Mouse (Mus musculus): ENCODE measurements around the gene Ank3.

Gene Ank3

DNA sequence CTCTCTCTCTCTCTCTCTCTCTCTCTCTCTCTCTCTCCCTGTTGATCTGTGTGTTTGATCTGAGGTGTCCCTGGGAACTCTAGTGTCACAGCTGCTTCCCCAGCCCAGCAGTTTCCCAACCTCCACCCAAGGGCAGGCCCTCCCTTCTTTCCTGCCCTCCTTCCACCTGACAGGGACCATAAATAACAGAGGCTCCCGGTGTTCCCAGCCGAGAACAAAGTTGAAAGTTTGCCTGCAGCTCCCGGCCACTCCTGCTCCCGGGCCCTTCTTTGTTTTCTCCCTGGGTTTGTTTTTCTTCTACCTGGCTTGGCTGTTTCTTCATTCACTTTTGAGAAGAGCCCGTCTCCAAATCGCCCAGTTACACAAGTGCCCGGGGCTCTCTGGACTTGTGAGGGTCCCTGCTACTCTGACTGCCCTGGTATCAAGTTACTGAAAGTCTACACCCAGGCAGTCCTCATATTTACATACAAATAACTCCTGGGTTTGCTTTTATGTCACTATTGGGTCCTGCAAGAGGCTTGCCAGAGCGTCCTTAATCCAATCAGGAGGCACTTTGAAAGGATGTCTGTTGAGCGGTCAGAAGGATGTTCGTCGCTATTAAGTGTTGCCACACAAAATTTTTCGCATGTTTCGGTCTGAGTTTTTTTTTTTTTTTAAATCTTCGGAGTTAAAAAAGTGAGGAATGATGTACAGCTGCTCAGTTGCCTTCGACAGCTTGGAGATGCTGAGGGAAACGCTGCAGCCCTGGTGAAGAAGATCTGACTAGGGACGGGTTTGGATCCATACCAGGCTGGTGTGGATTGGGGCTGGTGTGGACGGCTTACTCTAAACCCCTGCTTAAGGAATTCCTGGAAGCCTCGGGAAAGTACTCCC is 526.9 kb downstream of the Ank3 start:
- peak; percentile 84 for DNase-seq (ENCODE audit: low read depth, low spot score)

DNA sequence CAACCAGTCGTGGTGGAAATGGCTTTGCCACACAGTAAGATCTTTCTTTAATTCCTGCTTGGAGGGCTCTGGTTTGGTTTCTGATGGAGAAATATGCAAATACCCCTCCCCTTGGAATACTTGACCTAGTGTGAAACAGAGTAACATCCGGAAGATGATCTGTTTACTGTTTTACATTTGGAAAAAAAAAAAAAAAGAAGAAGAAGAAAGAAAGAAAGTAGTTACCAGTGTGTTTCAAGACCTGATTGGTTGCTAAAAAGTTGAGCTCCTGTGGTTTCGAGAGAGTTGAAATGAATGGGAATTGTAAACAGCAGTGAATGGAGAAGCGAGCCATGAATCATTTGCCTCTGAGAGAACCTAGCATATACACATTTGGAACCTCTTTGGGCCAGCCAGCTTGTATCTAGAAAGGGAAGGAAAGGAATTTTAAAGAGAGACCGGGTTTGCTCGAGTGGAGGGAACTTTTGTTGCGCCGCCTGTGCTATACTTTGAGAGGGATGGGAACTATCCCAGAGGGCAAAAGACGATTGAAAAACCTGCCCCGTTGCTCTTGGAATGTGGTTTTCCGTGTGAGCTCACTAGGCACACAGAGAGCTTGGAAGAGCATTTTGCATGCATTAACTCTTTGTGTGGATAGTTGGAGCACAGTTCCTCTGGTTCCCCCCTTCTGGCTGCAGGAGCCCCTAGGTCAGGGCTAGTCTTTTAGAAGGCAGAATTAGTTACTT is 527.7 kb downstream of the Ank3 start:
- DNase-seq (ENCODE audit: low read depth, low spot score): no peak

- DNase-seq (ENCODE audit: low read depth, low spot score): no peak
Measured at GRCm38 (mm10) chr10:69927012-69927411, 528.4 kb downstream of the Ank3 start.

GRCm38 (mm10) chr10:69928358-69928757 is 529.8 kb downstream of the Ank3 start:
- DNase-seq (ENCODE audit: low read depth, low spot score): no peak

GRCm38 (mm10) chr10:69930503-69930902 is 531.9 kb downstream of the Ank3 start:
- DNase-seq (ENCODE audit: low read depth, low spot score): peak; percentile 81

GRCm38 (mm10) chr10:69936443-69937067 is 538.0 kb downstream of the Ank3 start:
- no peak for DNase-seq (ENCODE audit: low read depth, low spot score)

- DNase-seq (ENCODE audit: low read depth, low spot score): no peak
Measured at GRCm38 (mm10) chr10:69937291-69937921, 538.8 kb downstream of the Ank3 start.

DNA sequence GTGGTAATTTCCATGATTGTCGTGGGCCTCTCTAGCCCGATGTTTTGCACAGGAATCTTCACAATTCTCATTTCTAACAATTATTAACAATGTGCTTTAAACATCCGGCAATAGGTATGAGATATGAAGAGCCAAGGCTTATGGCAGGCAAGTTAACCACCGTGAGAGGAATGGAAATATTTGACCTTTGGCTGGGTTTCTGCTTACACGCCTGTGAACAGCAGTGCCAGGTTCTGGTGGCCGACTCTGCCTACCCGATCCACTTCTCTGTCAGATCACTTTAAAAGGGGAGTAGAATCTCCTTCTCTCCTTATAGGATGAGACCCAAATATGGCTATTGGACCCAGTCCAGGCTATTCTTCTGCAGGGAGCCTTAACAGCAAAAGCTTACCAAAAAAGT is 540.6 kb downstream of the Ank3 start:
- DNase-seq (ENCODE audit: low read depth, low spot score): no peak

DNA sequence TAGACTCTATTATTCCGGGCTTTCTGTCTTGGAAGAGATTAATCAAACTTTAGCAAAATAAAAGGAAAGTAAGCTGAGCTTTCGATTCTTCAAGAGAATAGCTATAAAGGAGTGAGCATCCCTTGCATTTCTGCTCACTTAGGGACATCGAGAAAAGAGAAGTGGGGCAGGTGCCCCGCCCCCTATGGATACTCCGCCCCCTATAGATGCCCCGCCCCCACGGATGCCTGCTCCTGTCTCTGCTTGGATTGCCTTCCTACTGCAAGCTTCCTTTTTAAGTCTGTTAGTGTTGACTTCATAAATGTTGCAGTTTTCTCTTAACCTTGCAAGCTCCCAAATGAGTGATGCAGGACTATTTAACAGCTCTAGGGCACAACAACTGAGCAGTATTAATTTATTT is 541.4 kb downstream of the Ank3 start:
- no peak for DNase-seq (ENCODE audit: low read depth, low spot score)

DNA sequence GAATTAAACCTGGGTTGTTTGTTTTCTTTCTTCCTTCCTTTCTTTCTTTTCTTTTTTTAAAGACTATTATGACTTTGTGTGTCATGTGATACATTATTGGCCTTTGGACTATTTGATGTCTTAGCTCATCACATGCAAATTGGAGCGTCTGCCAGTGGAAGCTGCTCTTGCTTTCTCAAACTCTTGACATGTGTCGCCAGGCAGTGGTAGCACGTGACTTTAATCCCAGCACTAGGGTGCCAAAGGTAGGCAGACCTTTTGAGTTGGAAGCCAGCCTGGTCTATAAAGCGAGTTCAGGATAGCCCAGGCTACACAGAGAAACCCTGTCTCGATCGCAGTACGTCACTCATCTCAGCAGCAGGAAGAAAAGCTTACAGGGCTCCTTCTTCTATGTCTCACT is 542.4 kb downstream of the Ank3 start:
- no peak for DNase-seq (ENCODE audit: low read depth, low spot score)

- peak; percentile 90 for DNase-seq (ENCODE audit: low read depth, low spot score)
Measured at GRCm38 (mm10) chr10:69944845-69945244, 546.3 kb downstream of the Ank3 start.

- DNase-seq (ENCODE audit: low read depth, low spot score): no peak
Measured at GRCm38 (mm10) chr10:69945870-69946269, 547.3 kb downstream of the Ank3 start.

GRCm38 (mm10) chr10:69946271-69946670 is 547.7 kb downstream of the Ank3 start:
- no peak for DNase-seq (ENCODE audit: low read depth, low spot score)

DNA sequence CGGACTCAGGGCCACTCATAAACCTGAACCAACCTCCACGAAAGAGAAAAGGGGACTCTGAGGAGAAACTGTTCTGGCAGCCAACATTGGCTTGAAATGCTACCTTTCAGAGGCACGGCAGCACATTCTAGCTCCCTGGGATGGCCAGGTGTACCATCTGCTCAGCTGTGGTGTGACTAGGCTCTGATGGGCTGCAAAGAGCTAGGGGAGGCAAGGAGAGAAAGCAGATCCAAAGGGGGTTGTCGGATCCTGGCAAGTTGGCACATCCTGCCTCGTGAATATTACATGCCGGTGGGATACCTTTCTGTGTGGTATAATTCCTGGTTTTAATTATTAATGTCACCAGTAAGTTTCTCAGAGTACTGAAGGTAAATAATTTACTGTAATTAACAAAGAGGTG is 548.5 kb downstream of the Ank3 start:
- DNase-seq (ENCODE audit: low read depth, low spot score): no peak

DNA sequence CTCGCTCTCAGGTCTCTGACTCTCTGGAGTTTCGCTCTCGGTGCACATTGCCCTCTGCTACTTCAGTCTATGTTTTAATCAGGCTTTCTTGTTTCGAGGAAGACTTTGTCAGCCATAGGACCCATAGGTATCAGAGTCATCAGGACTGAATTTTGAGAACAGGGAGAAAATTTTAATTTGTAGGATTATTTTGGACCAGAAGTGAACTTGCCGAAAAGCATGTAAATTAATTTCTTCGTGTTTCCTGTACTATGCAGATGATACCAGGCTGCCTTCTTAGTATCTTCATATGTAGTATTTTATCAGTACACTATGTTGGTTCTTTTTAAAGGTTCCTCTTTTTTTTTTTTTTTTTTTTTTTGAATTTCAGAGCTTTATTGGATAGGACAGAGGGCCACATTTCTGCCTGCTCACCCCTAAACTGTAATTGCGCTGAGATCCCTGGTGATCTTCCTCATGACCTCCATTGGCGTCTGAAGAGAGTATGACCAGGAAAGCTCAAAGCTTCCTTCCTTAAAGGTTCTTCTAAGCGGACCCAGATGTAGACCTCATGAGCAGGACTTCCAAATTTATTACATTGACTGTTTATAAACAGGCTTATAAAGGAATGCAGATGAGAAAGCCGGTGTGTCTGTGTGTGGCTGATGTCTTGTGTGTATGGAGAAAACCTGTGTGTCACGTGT is 551.8 kb downstream of the Ank3 start:
- DNase-seq (ENCODE audit: low read depth, low spot score): no peak

- no peak for DNase-seq (ENCODE audit: low read depth, low spot score)
Measured at GRCm38 (mm10) chr10:69950919-69951236, 552.3 kb downstream of the Ank3 start.

GRCm38 (mm10) chr10:69951426-69951825 is 552.9 kb downstream of the Ank3 start:
- no peak for DNase-seq (ENCODE audit: low read depth, low spot score)

DNA sequence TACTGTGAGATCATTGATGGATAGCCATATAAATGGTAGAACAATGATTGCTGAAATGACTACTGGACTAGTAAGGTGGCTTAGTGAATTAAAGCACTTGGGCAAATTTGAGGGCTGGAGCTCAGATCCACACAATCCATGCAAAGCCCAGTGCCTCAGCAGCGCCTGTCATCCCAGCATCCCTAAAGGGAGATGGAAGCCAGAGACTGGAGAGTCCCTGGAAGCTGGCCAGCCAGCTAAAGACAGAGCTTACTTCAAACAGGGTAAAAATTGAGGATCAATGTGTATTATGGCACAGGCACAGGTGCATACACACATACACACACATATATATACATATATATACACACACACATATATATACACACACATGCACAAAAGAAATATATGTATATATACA is 553.7 kb downstream of the Ank3 start:
- no peak for DNase-seq (ENCODE audit: low read depth, low spot score)

DNA sequence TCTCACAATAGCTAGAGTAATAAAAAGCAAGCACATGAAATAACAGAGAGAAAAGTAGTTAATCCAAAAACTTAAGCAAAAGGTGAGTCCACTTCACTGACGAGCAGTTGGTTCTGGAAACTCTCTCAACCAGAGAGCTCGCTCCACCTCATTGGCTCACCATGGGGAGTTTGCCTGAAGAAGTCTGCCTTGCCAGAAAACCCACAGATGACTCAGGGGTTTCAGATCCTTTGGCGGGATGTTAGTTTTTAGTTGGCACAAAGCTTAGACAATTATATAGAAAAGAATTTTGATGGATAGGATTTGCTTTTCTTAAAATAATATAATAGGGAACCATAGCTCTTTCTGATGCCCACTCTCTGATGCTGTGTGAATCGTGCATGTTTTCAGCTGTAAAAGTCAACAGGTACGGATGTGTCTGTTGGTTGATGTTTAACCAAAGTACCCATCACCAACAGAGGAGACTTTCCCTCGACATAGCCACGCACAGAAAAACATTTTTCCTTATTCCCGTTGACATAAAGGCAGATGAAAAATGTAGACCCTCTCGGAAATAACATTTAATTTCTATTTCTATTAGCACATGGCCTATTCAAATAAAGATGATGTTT is 556.2 kb downstream of the Ank3 start:
- DNase-seq (ENCODE audit: low read depth, low spot score): no peak

DNA sequence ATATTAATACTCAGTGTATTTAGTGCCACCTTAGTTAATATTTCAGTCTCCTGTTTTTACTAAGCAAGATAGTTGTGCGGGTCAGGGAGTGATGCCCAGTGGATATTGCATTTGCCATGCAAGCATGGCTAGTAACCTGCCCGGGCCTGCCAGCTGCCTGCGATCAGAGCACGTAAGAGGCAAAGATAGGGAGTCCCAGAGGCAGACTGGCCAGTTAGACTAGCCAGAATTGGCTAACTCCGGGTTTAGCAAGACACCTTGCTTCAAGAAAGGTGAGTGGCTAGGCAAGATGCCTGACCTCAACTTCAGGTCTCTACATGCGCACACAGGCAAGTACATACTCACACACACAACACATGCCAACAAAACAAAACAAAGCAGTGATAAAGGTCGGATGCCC is 563.7 kb downstream of the Ank3 start:
- no peak for DNase-seq (ENCODE audit: low read depth, low spot score)

- DNase-seq (ENCODE audit: low read depth, low spot score): no peak
Measured at GRCm38 (mm10) chr10:69962976-69963375, 564.4 kb downstream of the Ank3 start.

All from skeletal muscle tissue, adult 2 months (tissue).